Mouse (Mus musculus) liver (tissue): ENCODE results near the gene B230217C12Rik.

Experiments used
- DNase-seq: peaks from one replicate; pipeline ENCODE4 v3.0.0-alpha.2; 2020; ENCODE audit warnings: mixed read lengths

Gene B230217C12Rik

GRCm38 (mm10) chr11:97874396-97874795 lies 33.8 kb downstream of the B230217C12Rik start:
- no peak for DNase-seq

GRCm38 (mm10) chr11:97877341-97877740 lies 36.8 kb downstream of the B230217C12Rik start:
- DNase-seq, result no peak

- DNase-seq, result no peak
Observed at GRCm38 (mm10) chr11:97880362-97880761, 39.8 kb downstream of the B230217C12Rik start.

- peak; percentile 89 for DNase-seq
Observed at GRCm38 (mm10) chr11:97883542-97883917, 43.0 kb downstream of the B230217C12Rik start.

GRCm38 (mm10) chr11:97883918-97884600 lies 43.5 kb downstream of the B230217C12Rik start, which contains the start of gene Fbxo47:
Fbxo47 (minus strand) TSS chr11:97884154.
- DNase-seq, result peak; percentile 97

GRCm38 (mm10) chr11:97884601-97885185 lies 44.1 kb downstream of the B230217C12Rik start:
- DNase-seq, result no peak

GRCm38 (mm10) chr11:97885296-97885915 lies 44.8 kb downstream of the B230217C12Rik start:
- no peak for DNase-seq

- DNase-seq, result no peak
Observed at GRCm38 (mm10) chr11:97891821-97892220, 51.2 kb downstream of the B230217C12Rik start.
